Mouse (Mus musculus) cortical plate, adult 2 months (tissue): ENCODE data around the gene Fgfr2.

Experiments used
- CTCF ChIP-seq: fragments of 200-500 bp; IDR thresholded peaks from 2 replicates; pipeline ENCODE4 v1.5.1; 2011; ENCODE audit warnings: mild to moderate bottlenecking, control low read depth, low read length; ENCODE audit not compliant: insufficient read depth; ENCODE audit errors: extremely low read depth
- POLR2A ChIP-seq: fragments of 200-500 bp; IDR thresholded peaks from 2 replicates; pipeline ENCODE4 v1.6.1; 2011; ENCODE audit warnings: mild to moderate bottlenecking, low read length, control low read depth; ENCODE audit not compliant: insufficient read depth; ENCODE audit errors: extremely low read depth

GRCm38 (mm10) chr7:133059150-133059509 is 64.0 kb downstream of the Fgfr2 start:
- TF ChIP-seq CTCF: no peak
- TF ChIP-seq POLR2A: no peak
